8 mouse cellular contexts compared by ENCODE assay signal in genomic region chr10:117420502-117421282, GRCm38 (mm10).
"Had no signal": no experiment of that assay in that cellular context is flagged by ENCODE, and none has a peak within 500 bp of the region (broad histone marks: within the 10 kb centered on the region; RNA-seq: fewer than 3 reads in every experiment).

No protein-coding gene starts in this region.

- DNase-seq: liver, postnatal 0 days; lung, adult 2 months; lung, postnatal 14 days; lung, postnatal 36 days; right cerebral cortex, postnatal 14 days; thymus, adult 2 months; thymus, postnatal 25 days; thymus, postnatal 4 days had no signal
